Mouse (Mus musculus): ENCODE measurements at regions not wholly inside any gene's neighbourhood (a gene's known extent, or its start where the extent isn't known, plus 50 kb on each side); places are given as distances from the start of the nearest gene placed in this dataset.

GRCm38 (mm10) chr9:43965171-43965570, 78.0 kb upstream of the Thy1 start:
- Histone ChIP-seq H3K4me1 (ENCODE audit: control insufficient read depth in 1 of 2, insufficient read depth in 2 of 2, low read length in 2 of 2) (no peaks in the 10 kb centered on the region), H3K27ac (ENCODE audit: control insufficient read depth, low read depth, low read length) (no peak overlapping the region), H3K79me2 (ENCODE audit: control insufficient read depth, insufficient read depth, low read length, poor library complexity) (no peaks in the 10 kb centered on the region), H3K9ac (ENCODE audit: control insufficient read depth, low read depth, low read length, poor library complexity, severe bottlenecking) (no peak overlapping the region), H3K9me3 (replicated peaks; ENCODE audit: insufficient read depth, low read length) (no peaks in the 10 kb centered on the region), H3K27me3 (ENCODE audit: control insufficient read depth in 1 of 2, insufficient read depth in 2 of 2, low read length in 2 of 2) (0 out of 4 replicates have a peak, but pooled peaks cover 0 to 1% of the 10 kb centered on the region in 2 experiments), H3K4me3 (ENCODE audit: control insufficient read depth in 1 of 2, insufficient read depth in 1 of 2, low read depth in 2 of 2, low read length in 2 of 2) (no peak overlapping the region), H3K36me3 (ENCODE audit: control insufficient read depth in 1 of 2, insufficient read depth in 2 of 2, low read length in 2 of 2) (no peaks in the 10 kb centered on the region)
- TF ChIP-seq KAT2A (conservative IDR thresholded peaks at IDR 0.05; ENCODE audit: low read depth, low read length) (no peak), USF2 (IDR thresholded peaks at IDR 0.05; ENCODE audit: borderline replicate concordance in 1 of 2, insufficient read depth in 1 of 2, low read depth in 1 of 2, low read length in 2 of 2) (no peak), MYB (IDR thresholded peaks at IDR 0.05; ENCODE audit: low read depth, low read length) (no peak), ZMIZ1 (IDR thresholded peaks at IDR 0.05; ENCODE audit: low read depth, low read length) (no peak), NELFE (IDR thresholded peaks at IDR 0.05; ENCODE audit: low read depth, low read length) (no peak), ETS1 (IDR thresholded peaks at IDR 0.05; ENCODE audit: low read depth, low read length) (no peak), MXI1 (IDR thresholded peaks at IDR 0.05; ENCODE audit: low read depth, low read length) (no peak), POLR2AphosphoS2 (IDR thresholded peaks at IDR 0.05; ENCODE audit: low read length) (no peak), MEF2A (IDR thresholded peaks at IDR 0.05; ENCODE audit: extremely low read depth, insufficient replicate concordance, low read depth, low read length, poor library complexity, severe bottlenecking) (no peak)
- no peak for DNase-seq (ENCODE audit: low read depth, low spot score)

DNA sequence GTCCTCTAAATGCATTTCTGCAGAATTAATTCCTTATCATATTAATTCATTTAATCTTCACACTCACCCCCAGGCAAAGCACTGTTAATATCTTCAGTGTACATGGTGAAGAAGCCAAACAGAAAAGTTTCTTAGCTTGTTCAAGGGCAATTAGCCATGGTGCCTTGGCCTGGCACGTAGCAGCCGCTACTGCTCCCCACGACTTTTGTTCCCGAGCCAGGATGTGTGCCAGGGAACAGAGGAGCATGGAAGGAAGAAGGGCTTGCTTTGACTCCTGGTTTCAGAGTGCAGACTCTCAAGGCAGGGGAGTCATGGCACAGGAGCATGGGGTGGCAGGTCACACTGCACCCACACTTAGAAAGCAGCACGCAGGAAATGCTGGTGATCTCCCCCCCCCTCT, 77.4 kb upstream of the Thy1 start:
- TF ChIP-seq POLR2A (IDR thresholded peaks at IDR 0.05; ENCODE audit: control insufficient read depth in 1 of 2, insufficient read depth in 1 of 2, low read depth in 1 of 2, low read length in 2 of 2, poor library complexity in 1 of 2), result no peak
- TF ChIP-seq SMC3 (IDR thresholded peaks at IDR 0.05; ENCODE audit: low read depth, low read length), result no peak
- no peak for TF ChIP-seq ELF1 (IDR thresholded peaks at IDR 0.05; ENCODE audit: low read depth, low read length)
- TF ChIP-seq EP300 (IDR thresholded peaks at IDR 0.05; ENCODE audit: low read depth in 1 of 2, low read length in 2 of 2), result no peak
- TF ChIP-seq MAX (IDR thresholded peaks at IDR 0.05; ENCODE audit: low read length), result no peak
- TF ChIP-seq ZC3H11A (IDR thresholded peaks at IDR 0.05; ENCODE audit: low read depth, low read length), result no peak
- H3K79me2 ChIP-seq (ENCODE audit: control insufficient read depth, insufficient read depth, low read length, poor library complexity), result no peaks in the 10 kb centered on the region
- no peaks in the 10 kb centered on the region for H3K9me3 ChIP-seq (replicated peaks; ENCODE audit: insufficient read depth, low read length)
- no peak overlapping the region for H3K4me3 ChIP-seq (ENCODE audit: control insufficient read depth in 1 of 2, insufficient read depth in 1 of 2, low read depth in 2 of 2, low read length in 2 of 2)
- H3K27ac ChIP-seq (ENCODE audit: control insufficient read depth, low read depth, low read length), result no peak overlapping the region
- H3K27me3 ChIP-seq (ENCODE audit: control insufficient read depth in 1 of 2, insufficient read depth in 2 of 2, low read length in 2 of 2), result 0 out of 4 replicates have a peak, but pooled peaks cover 0 to 1% of the 10 kb centered on the region in 2 experiments
- H3K9ac ChIP-seq (ENCODE audit: control insufficient read depth, low read depth, low read length, poor library complexity, severe bottlenecking), result no peak overlapping the region
- DNase-seq (ENCODE audit: low read depth, low spot score), result no peak
- no peaks in the 10 kb centered on the region for H3K4me1 ChIP-seq (ENCODE audit: control insufficient read depth in 1 of 2, insufficient read depth in 2 of 2, low read length in 2 of 2)
- no peaks in the 10 kb centered on the region for H3K36me3 ChIP-seq (ENCODE audit: control insufficient read depth in 1 of 2, insufficient read depth in 2 of 2, low read length in 2 of 2)
